Mouse (Mus musculus): ENCODE measurements around the gene Cotl1.
A peak's percentile ranks its signal among the peaks of the same experiment; 100 is the strongest.
"Not testable (repeated sequence)": the region's sequence is repeated elsewhere in the genome, so short reads cannot be mapped to it uniquely, and the experiment has no call there.

Cotl1 gene

GRCm38 (mm10) chr8:119840275-119840808 is at the start of gene Cotl1:
TSS of gene Cotl1 (minus strand) at chr8:119840544.
- DNase-seq = peak; percentile 99

GRCm38 (mm10) chr8:119888012-119888411 is 47.7 kb upstream of the Cotl1 start:
- DNase-seq = no peak

- DNase-seq = peak; percentile 63 to 75
Observed at GRCm38 (mm10) chr8:119887130-119887529, 46.8 kb upstream of the Cotl1 start.

- peak; percentile 51 to 63 for DNase-seq
Observed at GRCm38 (mm10) chr8:119885612-119886011, 45.3 kb upstream of the Cotl1 start.

GRCm38 (mm10) chr8:119883281-119883680 is 42.9 kb upstream of the Cotl1 start:
- no peak for DNase-seq

- DNase-seq = no peak
Observed at GRCm38 (mm10) chr8:119881917-119882316, 41.6 kb upstream of the Cotl1 start.

- no peak for DNase-seq
Observed at GRCm38 (mm10) chr8:119881301-119881700, 41.0 kb upstream of the Cotl1 start.

GRCm38 (mm10) chr8:119873181-119873580 is 32.8 kb upstream of the Cotl1 start:
- no peak for DNase-seq

GRCm38 (mm10) chr8:119869616-119870015 is 29.3 kb upstream of the Cotl1 start:
- no peak for DNase-seq

- DNase-seq = no peak
Observed at GRCm38 (mm10) chr8:119862749-119863148, 22.4 kb upstream of the Cotl1 start.

GRCm38 (mm10) chr8:119862390-119862734 is 22.0 kb upstream of the Cotl1 start:
- DNase-seq = no peak

GRCm38 (mm10) chr8:119861706-119862389 is 21.5 kb upstream of the Cotl1 start, which contains the start of gene Klhl36:
TSS of gene Klhl36 (plus strand) at chr8:119862266.
- DNase-seq = peak; percentile 98

GRCm38 (mm10) chr8:119857767-119858166 is 17.4 kb upstream of the Cotl1 start:
- no peak for DNase-seq

- DNase-seq = peak; percentile 61 to 68
Observed at GRCm38 (mm10) chr8:119855656-119856055, 15.3 kb upstream of the Cotl1 start.

- DNase-seq = peak; percentile 35 to 55
Observed at GRCm38 (mm10) chr8:119854035-119854434, 13.7 kb upstream of the Cotl1 start.

- no peak for DNase-seq
Observed at GRCm38 (mm10) chr8:119853521-119853920, 13.2 kb upstream of the Cotl1 start.

- DNase-seq = no peak
Observed at GRCm38 (mm10) chr8:119847232-119847922, 7.0 kb upstream of the Cotl1 start.

GRCm38 (mm10) chr8:119845741-119846140 is 5.4 kb upstream of the Cotl1 start:
- not testable (repeated sequence) for DNase-seq

- no peak for DNase-seq
Observed at GRCm38 (mm10) chr8:119844577-119844976, 4.2 kb upstream of the Cotl1 start.

- DNase-seq = peak; percentile 87 to 91
Observed at GRCm38 (mm10) chr8:119843444-119843843, 3.1 kb upstream of the Cotl1 start.

GRCm38 (mm10) chr8:119840905-119841411 is 614 bp upstream of the Cotl1 start:
- DNase-seq = peak in 1 of 2 experiments; percentile 47

GRCm38 (mm10) chr8:119839419-119840021 is 824 bp downstream of the Cotl1 start:
- DNase-seq = peak in 1 of 2 experiments; percentile 34

- no peak for DNase-seq
Observed at GRCm38 (mm10) chr8:119838983-119839340, 1.4 kb downstream of the Cotl1 start.

Data from cerebellum, postnatal 14 days (tissue).